Mouse (Mus musculus): ENCODE results near the gene Celf6. TPM values are rescaled to one million over a fixed set of nuclear protein-coding genes. Genes with fewer than 3 reads are reported as not detected.
A peak's percentile ranks its signal among the peaks of the same experiment; 100 is the strongest.

Gene Celf6
- total and polyA plus RNA-seq, 2 experiments from 2014 or later = 59.6 to 81.1 TPM

GRCm38 (mm10) chr9:59588710-59589671, 11.3 kb downstream of the Celf6 start:
- ATAC-seq (ENCODE audit: low FRiP score) = peak; percentile 89

GRCm38 (mm10) chr9:59589703-59590439, 12.2 kb downstream of the Celf6 start:
- ATAC-seq (ENCODE audit: low FRiP score) (no peak), DNase-seq (ENCODE audit: low spot score) (no peak)
- Histone ChIP-seq H3K9me3 (ENCODE audit: low read length) (no peaks in the 10 kb centered on the region), H3K4me1 (ENCODE audit: insufficient read depth, low read length) (peaks cover 25% of the 10 kb centered on the region; the same call in 1 of the 2 replicates), H3K36me3 (ENCODE audit: insufficient read depth, low read length) (peaks cover 13% of the 10 kb centered on the region), H3K27ac (ENCODE audit: low read depth, low read length) (peak overlapping the region; percentile 93), H3K9ac (replicated peaks; ENCODE audit: low read length, poor library complexity, severe bottlenecking) (no peak overlapping the region), H3K27me3 (ENCODE audit: insufficient read depth, low read length) (no peaks in the 10 kb centered on the region), H3K4me2 (ENCODE audit: low read depth, low read length, poor library complexity, severe bottlenecking) (peak overlapping the region; percentile 72), H3K4me3 (ENCODE audit: low read depth, low read length) (peak overlapping the region; percentile 27; the same call in 1 of the 2 replicates)
- WGBS = 73% methylated on average over 10 of the region's 10 CpGs
- TF ChIP-seq CTCF (IDR thresholded peaks at IDR 0.05) = no peak

More at GRCm38 (mm10) chr9:59588710-59589671, 11.3 kb downstream of the Celf6 start:
- no peak for TF ChIP-seq CTCF (IDR thresholded peaks at IDR 0.05)
- WGBS = 10% methylated on average over 12 of the region's 12 CpGs
- peaks cover 25% of the 10 kb centered on the region; the same call in 1 of the 2 replicates for H3K4me1 ChIP-seq (ENCODE audit: insufficient read depth, low read length)
- DNase-seq (ENCODE audit: low spot score) = peak; percentile 92
- peak overlapping the region; percentile 93 for H3K27ac ChIP-seq (ENCODE audit: low read depth, low read length)
- peaks cover 13% of the 10 kb centered on the region for H3K36me3 ChIP-seq (ENCODE audit: insufficient read depth, low read length)
- no peaks in the 10 kb centered on the region for H3K27me3 ChIP-seq (ENCODE audit: insufficient read depth, low read length)
- H3K4me2 ChIP-seq (ENCODE audit: low read depth, low read length, poor library complexity, severe bottlenecking) = peak overlapping the region; percentile 72
- H3K9me3 ChIP-seq (ENCODE audit: low read length) = no peaks in the 10 kb centered on the region
- H3K4me3 ChIP-seq (ENCODE audit: low read depth, low read length) = peak overlapping the region; percentile 27
- H3K9ac ChIP-seq (replicated peaks; ENCODE audit: low read length, poor library complexity, severe bottlenecking) = peak overlapping the region; percentile 34; the same call in 1 of the 2 replicates

GRCm38 (mm10) chr9:59601661-59602060, 23.9 kb downstream of the Celf6 start:
- Histone ChIP-seq H3K9ac (replicated peaks; ENCODE audit: low read length, poor library complexity, severe bottlenecking) (no peak overlapping the region), H3K9me3 (ENCODE audit: low read length) (no peaks in the 10 kb centered on the region), H3K27me3 (ENCODE audit: insufficient read depth, low read length) (no peaks in the 10 kb centered on the region), H3K4me2 (ENCODE audit: low read depth, low read length, poor library complexity, severe bottlenecking) (no peak overlapping the region), H3K27ac (ENCODE audit: low read depth, low read length) (no peak overlapping the region), H3K4me1 (ENCODE audit: insufficient read depth, low read length) (no peaks in the 10 kb centered on the region), H3K4me3 (ENCODE audit: low read depth, low read length) (no peak overlapping the region), H3K36me3 (ENCODE audit: insufficient read depth, low read length) (peaks cover 31% of the 10 kb centered on the region)
- no peak for ATAC-seq (ENCODE audit: low FRiP score)
- no peak for DNase-seq (ENCODE audit: low spot score)
- WGBS = 76% methylated on average over 8 of the region's 8 CpGs
- no peak for TF ChIP-seq CTCF (IDR thresholded peaks at IDR 0.05)

- H3K4me3 ChIP-seq (ENCODE audit: low read depth, low read length) = no peak overlapping the region
- ATAC-seq (ENCODE audit: low FRiP score) (no peak), DNase-seq (ENCODE audit: low spot score) (no peak)
- TF ChIP-seq CTCF (IDR thresholded peaks at IDR 0.05) = 0 out of 2 replicates have a peak, but pooled peaks have one; percentile 17
- no peaks in the 10 kb centered on the region for H3K9me3 ChIP-seq (ENCODE audit: low read length)
- 58% methylated on average over 6 of the region's 6 CpGs for WGBS
- H3K9ac ChIP-seq (replicated peaks; ENCODE audit: low read length, poor library complexity, severe bottlenecking) = no peak overlapping the region
- H3K27me3 ChIP-seq (ENCODE audit: insufficient read depth, low read length) = no peaks in the 10 kb centered on the region
- H3K4me1 ChIP-seq (ENCODE audit: insufficient read depth, low read length) = no peaks in the 10 kb centered on the region
- H3K36me3 ChIP-seq (ENCODE audit: insufficient read depth, low read length) = peaks cover 35% of the 10 kb centered on the region
- no peak overlapping the region for H3K27ac ChIP-seq (ENCODE audit: low read depth, low read length)
- H3K4me2 ChIP-seq (ENCODE audit: low read depth, low read length, poor library complexity, severe bottlenecking) = no peak overlapping the region
Measured at GRCm38 (mm10) chr9:59605967-59606366, 28.2 kb downstream of the Celf6 start.

- no peaks in the 10 kb centered on the region for H3K4me1 ChIP-seq (ENCODE audit: insufficient read depth, low read length)
- H3K9ac ChIP-seq (replicated peaks; ENCODE audit: low read length, poor library complexity, severe bottlenecking) = no peak overlapping the region
- WGBS = 86% methylated on average over 2 of the region's 2 CpGs
Measured at GRCm38 (mm10) chr9:59610950-59611349, 33.2 kb downstream of the Celf6 start.

More at GRCm38 (mm10) chr9:59610950-59611349, 33.2 kb downstream of the Celf6 start:
- Histone ChIP-seq H3K4me2 (ENCODE audit: low read depth, low read length, poor library complexity, severe bottlenecking) (no peak overlapping the region), H3K4me3 (ENCODE audit: low read depth, low read length) (no peak overlapping the region), H3K36me3 (ENCODE audit: insufficient read depth, low read length) (peaks cover 7% of the 10 kb centered on the region; the same call in 1 of the 2 replicates), H3K27ac (ENCODE audit: low read depth, low read length) (no peak overlapping the region), H3K9me3 (ENCODE audit: low read length) (no peaks in the 10 kb centered on the region), H3K27me3 (ENCODE audit: insufficient read depth, low read length) (no peaks in the 10 kb centered on the region)
- no peak for TF ChIP-seq CTCF (IDR thresholded peaks at IDR 0.05)
- DNase-seq (ENCODE audit: low spot score) (no peak), ATAC-seq (ENCODE audit: low FRiP score) (no peak)
